Mouse (Mus musculus): ENCODE measurements around the gene Zfp74.

- TF ChIP-seq CTCF (IDR thresholded peaks at IDR 0.05; ENCODE audit: insufficient read depth, low read depth, low read length): no peak
- TF ChIP-seq POLR2A (IDR thresholded peaks at IDR 0.05; ENCODE audit: insufficient read depth, low read depth, low read length): no peak
Observed at GRCm38 (mm10) chr7:29880916-29881315, 73.0 kb downstream of the Zfp74 start.
